Mouse (Mus musculus): ENCODE results near the gene Emp1.

- TF ChIP-seq GATA1 (IDR thresholded peaks at IDR 0.05; ENCODE audit: borderline replicate concordance, low read length) (no peak), CTCF (IDR thresholded peaks at IDR 0.05; ENCODE audit: low read depth, low read length) (no peak), TAL1 (conservative IDR thresholded peaks at IDR 0.05; ENCODE audit: low read depth, low read length) (no peak), GATA2 (IDR thresholded peaks at IDR 0.05; ENCODE audit: borderline replicate concordance, low read depth, low read length) (no peak), POLR2AphosphoS5 (IDR thresholded peaks at IDR 0.05; ENCODE audit: insufficient replicate concordance, low read depth, low read length) (no peak)
Observed at GRCm38 (mm10) chr6:135352537-135352936, 9.8 kb upstream of the Emp1 start.
